Mouse (Mus musculus): Measurements from ENCODE around the gene Mettl6. TPM values are rescaled to one million over a fixed set of nuclear protein-coding genes. Genes with fewer than 3 reads are reported as not detected.
A peak's percentile ranks its signal among the peaks of the same experiment; 100 is the strongest.

The Mettl6 gene
- polyA plus RNA-seq (2015; fragmentation: Nextera tagmentation; extraction: Ambion mirVana): 34.1 and 38.4 TPM in 2 replicates

DNA sequence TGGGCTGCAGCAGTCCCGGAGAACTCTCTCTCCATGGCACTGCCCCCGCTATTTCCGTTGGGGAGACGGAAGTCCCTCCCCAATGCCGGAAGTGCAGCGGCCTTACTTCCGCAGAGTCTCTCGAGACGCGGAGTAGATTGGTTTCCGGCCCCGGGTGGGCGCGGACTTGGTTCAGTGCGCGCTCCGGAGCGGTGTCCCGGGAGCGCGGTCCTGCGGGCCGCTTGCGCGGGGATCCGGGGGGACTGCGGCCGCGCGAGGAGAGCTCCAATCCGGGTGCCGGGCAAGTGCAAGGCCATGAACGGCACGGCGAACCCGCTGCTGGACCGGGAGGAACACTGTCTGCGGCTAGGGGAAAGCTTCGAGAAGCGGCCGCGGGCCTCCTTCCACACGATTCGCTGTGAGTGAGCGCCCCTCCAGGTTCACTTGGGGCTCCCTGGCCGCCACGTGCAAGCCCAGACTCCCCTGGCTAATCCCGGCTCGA lies at the start of gene Mettl6:
Gene Mettl6 (minus strand): TSS at position 66 of the 481 bp plus-strand sequence.
- H3K9ac ChIP-seq: peak within 1 kb of the TSS; percentile 96
- no peaks in the 10 kb centered on the region for H3K9me3 ChIP-seq (replicated peaks)
- peak within 1 kb of the TSS; percentile 91 for H3K27ac ChIP-seq
- peak within 1 kb of the TSS; percentile 75 for H3K4me2 ChIP-seq
- no peaks in the 10 kb centered on the region for H3K27me3 ChIP-seq
- peak within 1 kb of the TSS; percentile 89 for H3K4me3 ChIP-seq
- peaks cover 29% of the 10 kb centered on the region for H3K36me3 ChIP-seq
- ATAC-seq (replicated peaks; ENCODE audit: insufficient number of reproducible peaks, insufficient read depth, low FRiP score, low read depth): peak; percentile 86
- H3K4me1 ChIP-seq (replicated peaks): peaks cover 41% of the 10 kb centered on the region
- under 1% methylated on average over 49 of the region's 49 CpGs for WGBS

DNA sequence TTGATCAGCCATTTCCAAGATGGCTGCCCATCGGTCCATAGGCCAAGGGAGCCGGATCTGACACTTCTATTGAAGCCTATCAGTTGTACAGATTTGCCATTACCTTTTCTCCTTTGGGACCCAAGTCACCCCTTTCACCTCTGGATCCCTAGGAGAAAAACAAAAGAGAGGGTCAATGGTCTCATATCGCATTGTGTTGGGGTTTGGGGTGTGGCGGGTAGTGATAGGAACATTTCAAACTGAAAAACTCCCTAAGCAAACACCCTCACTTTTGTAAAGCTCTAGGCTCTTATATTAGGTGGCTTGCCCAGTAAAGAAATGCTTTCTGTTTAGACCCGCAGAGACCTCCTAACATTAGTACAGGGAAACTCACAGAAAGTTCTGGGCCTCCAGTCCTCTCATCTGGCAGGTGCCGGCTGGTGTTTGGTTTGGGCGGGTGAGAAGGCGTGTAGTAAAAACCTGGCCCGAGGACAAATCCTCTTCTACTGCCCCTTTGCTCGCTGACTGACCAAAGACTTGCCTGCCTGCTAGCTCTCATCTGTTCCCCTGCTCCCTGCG lies 49.1 kb upstream of the Mettl6 start:
- no peak overlapping the region for H3K4me3 ChIP-seq
- ATAC-seq (replicated peaks; ENCODE audit: insufficient number of reproducible peaks, insufficient read depth, low FRiP score, low read depth): no peak

DNA sequence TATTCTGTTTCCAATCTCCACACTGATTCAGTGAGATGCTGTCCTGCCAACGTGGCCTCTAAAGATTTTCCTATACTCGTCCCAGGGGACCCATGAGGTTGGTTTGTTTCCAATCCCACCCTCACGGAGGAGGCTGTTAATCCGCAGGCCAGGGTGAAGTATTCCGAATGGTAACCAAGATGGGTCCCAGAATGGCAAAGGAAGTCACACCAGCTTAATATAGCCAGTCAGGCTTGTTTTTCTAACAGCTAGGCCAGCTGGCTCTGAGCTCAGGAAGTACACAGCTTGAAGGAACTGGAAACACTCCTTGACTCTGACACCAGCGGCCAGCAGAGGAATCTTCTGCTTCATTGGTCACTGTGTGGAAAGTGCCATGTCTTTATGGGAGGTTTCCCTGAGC lies 42.5 kb upstream of the Mettl6 start:
- WGBS: 68% methylated on average over 6 of the region's 6 CpGs

More for the DNA sequence above, 49.1 kb upstream of the Mettl6 start:
- Histone ChIP-seq H3K27ac (no peak overlapping the region), H3K27me3 (no peaks in the 10 kb centered on the region), H3K9me3 (replicated peaks) (0 out of 2 replicates have a peak, but pooled peaks cover 3% of the 10 kb centered on the region), H3K4me2 (no peak overlapping the region), H3K36me3 (peaks cover 12% of the 10 kb centered on the region; the same call in 1 of the 2 replicates), H3K9ac (no peak overlapping the region), H3K4me1 (replicated peaks) (0 out of 2 replicates have a peak, but pooled peaks cover 2% of the 10 kb centered on the region)
- WGBS: 71% methylated on average over 11 of the region's 11 CpGs

GRCm38 (mm10) chr14:31532656-31533055 lies 37.8 kb upstream of the Mettl6 start:
- Histone ChIP-seq H3K36me3 (no peaks in the 10 kb centered on the region; the same call in 1 of the 2 replicates), H3K4me2 (no peak overlapping the region), H3K4me3 (no peak overlapping the region), H3K27ac (peak overlapping the region; percentile 16; the same call in 1 of the 2 replicates), H3K9ac (no peak overlapping the region), H3K4me1 (replicated peaks) (0 out of 2 replicates have a peak, but pooled peaks cover 2% of the 10 kb centered on the region), H3K9me3 (replicated peaks) (no peaks in the 10 kb centered on the region), H3K27me3 (no peaks in the 10 kb centered on the region)
- no peak for ATAC-seq (replicated peaks; ENCODE audit: insufficient number of reproducible peaks, insufficient read depth, low FRiP score, low read depth)
- WGBS: 65% methylated on average over 3 of the region's 3 CpGs

More for the DNA sequence above, 42.5 kb upstream of the Mettl6 start:
- Histone ChIP-seq H3K9me3 (replicated peaks) (no peaks in the 10 kb centered on the region), H3K4me1 (replicated peaks) (0 out of 2 replicates have a peak, but pooled peaks cover 2% of the 10 kb centered on the region), H3K4me3 (no peak overlapping the region), H3K36me3 (no peaks in the 10 kb centered on the region), H3K27me3 (no peaks in the 10 kb centered on the region), H3K4me2 (no peak overlapping the region), H3K27ac (no peak overlapping the region), H3K9ac (no peak overlapping the region)
- no peak for ATAC-seq (replicated peaks; ENCODE audit: insufficient number of reproducible peaks, insufficient read depth, low FRiP score, low read depth)

DNA sequence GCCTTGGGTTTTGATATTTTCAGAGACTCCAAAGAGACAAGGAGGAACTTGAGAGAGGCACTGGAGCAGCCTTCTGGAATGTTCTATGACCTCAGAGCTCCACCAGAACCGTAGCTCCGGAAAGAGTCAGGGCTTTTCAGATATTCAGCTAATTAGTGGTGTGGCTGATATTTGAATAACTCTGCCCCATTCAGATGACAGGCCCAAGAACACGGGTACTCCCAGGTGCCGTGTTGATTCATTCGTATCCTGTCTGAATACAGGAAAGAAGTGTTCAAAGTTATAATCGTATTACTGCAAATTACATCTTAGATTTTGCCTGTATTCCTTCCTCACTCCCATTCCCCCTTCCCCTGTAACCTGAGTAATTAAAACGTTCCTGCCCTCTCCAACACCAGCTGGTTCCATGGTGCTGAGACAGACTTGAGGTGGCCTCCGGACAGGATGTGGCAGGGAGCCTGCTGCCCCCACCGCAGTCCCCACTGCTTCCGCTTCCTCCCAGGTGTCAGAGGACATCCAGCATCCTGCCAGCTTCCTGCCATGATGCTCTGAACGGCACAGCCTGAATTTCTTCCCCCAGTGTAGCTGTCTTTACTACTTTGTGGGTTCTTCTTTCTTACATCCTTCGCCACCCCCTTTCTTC lies 36.8 kb upstream of the Mettl6 start:
- 0 out of 2 replicates have a peak, but pooled peaks have one; percentile 31 for ATAC-seq (replicated peaks; ENCODE audit: insufficient number of reproducible peaks, insufficient read depth, low FRiP score, low read depth)
- no peak overlapping the region for H3K4me2 ChIP-seq
- no peaks in the 10 kb centered on the region for H3K9me3 ChIP-seq (replicated peaks)
- peak overlapping the region; percentile 16; the same call in 1 of the 2 replicates for H3K27ac ChIP-seq
- H3K4me1 ChIP-seq (replicated peaks): 0 out of 2 replicates have a peak, but pooled peaks cover 2% of the 10 kb centered on the region
- 50% methylated on average over 12 of the region's 12 CpGs for WGBS
- H3K4me3 ChIP-seq: no peak overlapping the region
- H3K9ac ChIP-seq: no peak overlapping the region
- no peaks in the 10 kb centered on the region for H3K27me3 ChIP-seq
- no peaks in the 10 kb centered on the region; the same call in 1 of the 2 replicates for H3K36me3 ChIP-seq

DNA sequence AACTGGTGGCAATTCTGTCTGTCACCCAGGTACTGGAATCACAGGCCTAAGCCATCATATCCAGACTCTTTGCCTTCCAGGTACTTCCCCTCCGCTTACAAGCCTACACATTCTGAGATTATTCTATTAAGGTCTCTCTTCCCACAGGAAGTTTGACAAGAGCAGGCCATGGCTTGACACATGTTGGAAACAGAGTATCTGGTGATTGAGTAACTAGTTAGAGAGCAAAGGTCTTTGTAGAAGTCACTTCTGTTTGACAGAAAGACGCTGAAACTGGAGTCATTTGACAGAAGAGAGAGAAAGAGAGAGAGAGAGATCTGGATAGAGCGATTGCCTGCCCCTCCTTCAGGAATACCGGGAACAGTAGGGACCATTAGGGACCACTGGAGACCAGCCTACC lies 36.0 kb upstream of the Mettl6 start:
- Histone ChIP-seq H3K27me3 (no peaks in the 10 kb centered on the region), H3K4me3 (no peak overlapping the region), H3K36me3 (peaks cover 2% of the 10 kb centered on the region; the same call in 1 of the 2 replicates), H3K4me1 (replicated peaks) (0 out of 2 replicates have a peak, but pooled peaks cover 2% of the 10 kb centered on the region), H3K27ac (0 out of 2 replicates have a peak overlapping the region, but pooled peaks have one; percentile 16), H3K9me3 (replicated peaks) (no peaks in the 10 kb centered on the region), H3K9ac (no peak overlapping the region), H3K4me2 (no peak overlapping the region)
- no peak for ATAC-seq (replicated peaks; ENCODE audit: insufficient number of reproducible peaks, insufficient read depth, low FRiP score, low read depth)
- WGBS: 80% methylated on average over 4 of the region's 4 CpGs

DNA sequence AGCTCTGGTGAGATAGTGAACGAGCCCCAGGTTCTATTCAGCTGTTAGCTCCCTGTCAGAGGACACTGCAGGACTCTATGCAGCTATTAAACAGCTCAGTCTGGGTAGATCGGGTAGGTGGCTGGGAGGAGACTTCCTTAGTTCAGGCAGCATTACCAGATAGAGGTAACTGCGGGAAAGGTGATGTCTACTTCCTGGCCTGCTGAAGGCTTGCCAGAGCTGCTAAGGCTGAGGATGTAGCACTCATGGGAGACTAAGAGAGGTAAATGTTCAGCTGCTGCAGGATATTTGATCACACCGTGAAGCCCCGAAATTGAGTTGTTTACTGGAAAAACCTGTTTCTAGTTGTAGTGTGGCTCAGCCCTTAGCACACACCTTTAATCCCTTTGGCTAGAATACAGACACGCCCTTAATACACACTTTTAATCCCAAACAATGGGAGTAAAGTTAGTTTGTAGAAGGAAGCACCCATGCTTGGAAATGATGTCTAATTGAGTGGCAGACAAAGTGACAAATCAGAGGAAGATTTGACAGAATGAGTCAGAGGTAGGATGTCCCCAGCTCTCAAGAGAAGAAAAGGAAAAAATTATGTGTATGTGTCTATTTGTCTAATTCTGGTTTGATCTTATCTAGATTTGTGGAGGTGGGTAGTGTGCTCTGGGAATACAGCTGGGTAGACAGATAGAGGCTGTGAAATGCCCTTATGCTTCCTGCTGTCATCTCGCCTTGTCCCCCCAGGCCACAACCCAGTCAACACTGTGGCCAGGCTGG lies 30.4 kb upstream of the Mettl6 start:
- 67% methylated on average over 7 of the region's 7 CpGs for WGBS
- H3K27me3 ChIP-seq: no peaks in the 10 kb centered on the region
- ATAC-seq (replicated peaks; ENCODE audit: insufficient number of reproducible peaks, insufficient read depth, low FRiP score, low read depth): no peak
- no peak overlapping the region for H3K27ac ChIP-seq
- no peak overlapping the region for H3K4me2 ChIP-seq
- no peaks in the 10 kb centered on the region for H3K9me3 ChIP-seq (replicated peaks)
- peaks cover 7% of the 10 kb centered on the region; the same call in 1 of the 2 replicates for H3K36me3 ChIP-seq
- H3K4me3 ChIP-seq: no peak overlapping the region
- H3K4me1 ChIP-seq (replicated peaks): no peaks in the 10 kb centered on the region
- no peak overlapping the region for H3K9ac ChIP-seq

DNA sequence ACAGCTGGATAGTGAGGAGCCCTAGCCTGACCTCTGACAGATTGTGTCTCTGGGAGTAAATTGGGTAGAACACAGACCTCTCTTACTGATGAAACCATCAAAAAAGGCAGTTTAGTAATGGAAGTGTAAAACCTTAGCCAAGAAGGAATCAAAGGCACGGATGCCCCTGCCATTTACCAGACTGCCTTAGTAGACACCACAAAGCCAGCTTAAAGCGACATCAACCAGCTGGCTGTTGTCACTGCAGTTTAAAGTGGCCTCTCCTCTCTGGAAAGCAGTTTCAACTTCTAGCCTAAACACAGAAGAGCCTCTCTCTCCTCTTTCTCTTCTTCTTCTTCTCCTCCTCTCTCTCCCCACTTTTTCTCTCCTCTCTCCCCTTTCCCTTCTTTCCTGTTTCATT lies 26.5 kb upstream of the Mettl6 start:
- Histone ChIP-seq H3K27ac (no peak overlapping the region), H3K9me3 (replicated peaks) (no peaks in the 10 kb centered on the region), H3K4me2 (no peak overlapping the region), H3K9ac (no peak overlapping the region), H3K36me3 (peaks cover 7% of the 10 kb centered on the region; the same call in 1 of the 2 replicates), H3K4me1 (replicated peaks) (0 out of 2 replicates have a peak, but pooled peaks cover 3% of the 10 kb centered on the region), H3K27me3 (no peaks in the 10 kb centered on the region), H3K4me3 (no peak overlapping the region)
- WGBS: 62% methylated on average over 2 of the region's 2 CpGs
- no peak for ATAC-seq (replicated peaks; ENCODE audit: insufficient number of reproducible peaks, insufficient read depth, low FRiP score, low read depth)

- Histone ChIP-seq H3K9me3 (replicated peaks) (no peaks in the 10 kb centered on the region), H3K4me1 (replicated peaks) (0 out of 2 replicates have a peak, but pooled peaks cover 3% of the 10 kb centered on the region), H3K4me2 (peak overlapping the region; percentile 38; the same call in 1 of the 2 replicates), H3K4me3 (no peak overlapping the region), H3K36me3 (no peaks in the 10 kb centered on the region), H3K9ac (no peak overlapping the region), H3K27ac (no peak overlapping the region), H3K27me3 (no peaks in the 10 kb centered on the region)
- WGBS: 19% methylated on average over 3 of the region's 3 CpGs
- ATAC-seq (replicated peaks; ENCODE audit: insufficient number of reproducible peaks, insufficient read depth, low FRiP score, low read depth): no peak
These were observed 24.3 kb upstream of the Mettl6 start for GRCm38 (mm10) chr14:31519165-31519564.

DNA sequence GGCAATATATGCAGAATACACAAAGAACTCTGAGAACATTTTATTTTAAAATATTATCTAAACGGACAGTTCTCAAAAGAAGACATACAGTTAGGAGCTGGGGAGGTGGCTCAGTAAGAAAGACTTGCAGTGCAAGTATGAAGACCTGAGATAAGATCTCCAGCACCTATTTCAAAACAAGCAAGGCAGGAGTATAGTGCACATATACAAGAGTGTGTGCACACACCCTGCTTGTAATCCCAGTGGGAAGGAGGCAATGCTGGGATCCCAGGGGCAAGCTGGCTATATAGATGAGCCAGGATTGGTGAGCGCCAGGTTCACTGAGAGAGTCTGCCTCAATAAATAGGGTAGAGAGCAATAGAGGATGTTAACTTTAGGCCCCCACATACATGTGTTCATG lies 21.1 kb upstream of the Mettl6 start:
- Histone ChIP-seq H3K9ac (no peak overlapping the region), H3K27ac (no peak overlapping the region), H3K4me1 (replicated peaks) (0 out of 2 replicates have a peak, but pooled peaks cover 3% of the 10 kb centered on the region), H3K4me3 (no peak overlapping the region), H3K36me3 (no peaks in the 10 kb centered on the region), H3K9me3 (replicated peaks) (no peaks in the 10 kb centered on the region), H3K27me3 (no peaks in the 10 kb centered on the region), H3K4me2 (no peak overlapping the region)
- ATAC-seq (replicated peaks; ENCODE audit: insufficient number of reproducible peaks, insufficient read depth, low FRiP score, low read depth): no peak
- WGBS: 77% methylated on average over 2 of the region's 2 CpGs

DNA sequence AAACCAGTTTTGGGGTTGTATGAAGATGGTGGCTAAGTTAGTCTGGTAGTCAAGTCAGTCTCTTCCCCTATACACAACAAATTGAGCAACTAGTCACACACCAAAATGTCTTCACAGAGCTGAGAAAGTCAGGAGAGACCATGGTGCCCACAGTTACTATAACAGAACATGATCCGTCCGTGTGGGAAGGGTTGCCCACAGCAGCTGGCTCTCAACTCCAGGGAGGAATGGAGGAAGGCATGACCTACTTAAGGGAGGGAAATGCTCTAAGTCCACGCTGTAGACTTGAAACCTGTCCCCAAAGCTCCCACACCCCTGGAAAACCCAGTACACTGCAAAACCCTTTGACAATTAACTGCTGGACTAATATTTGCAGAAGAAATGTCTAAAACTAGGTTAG lies 15.5 kb upstream of the Mettl6 start:
- Histone ChIP-seq H3K36me3 (peaks cover 30% of the 10 kb centered on the region), H3K27ac (no peak overlapping the region), H3K4me1 (replicated peaks) (peaks cover 6% of the 10 kb centered on the region), H3K4me3 (no peak overlapping the region), H3K9me3 (replicated peaks) (no peaks in the 10 kb centered on the region), H3K27me3 (no peaks in the 10 kb centered on the region), H3K9ac (no peak overlapping the region), H3K4me2 (no peak overlapping the region)
- ATAC-seq (replicated peaks; ENCODE audit: insufficient number of reproducible peaks, insufficient read depth, low FRiP score, low read depth): no peak
- 93% methylated on average over 3 of the region's 3 CpGs for WGBS

Measured in heart, embryonic 15.5 days (tissue).